Mouse (Mus musculus) forebrain, embryonic 14.5 days (tissue): Measurements from ENCODE around the gene Thumpd2. TPM values are rescaled to one million over a fixed set of nuclear protein-coding genes. Genes with fewer than 3 reads are reported as not detected.

ENCODE experiments used
- ATAC-seq: fragments of 200-750 bp; cut with Nextera tagmentation; 2 replicates; pipeline ENCODE4 v1.8.0; 2017; ENCODE audit warnings: mild to moderate bottlenecking, moderate library complexity
- DNase-seq: peaks from one replicate; pipeline ENCODE4 v3.0.0-alpha.2; 2015; ENCODE audit warnings: low spot score
- H3K27ac ChIP-seq: fragments of 300-500 bp; sonication (generic); 2 replicates; pipeline ENCODE4 v1.5.1; 2014; ENCODE audit warnings: low read depth, mild to moderate bottlenecking, control low read depth, low read length, moderate library complexity
- H3K27me3 ChIP-seq: fragments of 300-500 bp; sonication (generic); replicated peaks from 2 replicates; pipeline ENCODE4 v1.6.1; 2014; ENCODE audit warnings: low read length, control low read depth, mixed read lengths; ENCODE audit not compliant: control insufficient read depth, insufficient read depth
- H3K36me3 ChIP-seq: fragments of 300-500 bp; sonication (generic); 2 replicates; pipeline ENCODE4 v1.6.1; 2014; ENCODE audit warnings: low read length, control low read depth; ENCODE audit not compliant: control insufficient read depth, insufficient read depth
- H3K4me1 ChIP-seq: fragments of 300-500 bp; sonication (generic); 2 replicates; pipeline ENCODE4 v1.6.1; 2014; ENCODE audit warnings: antibody characterized with exemption, low read length, control low read depth; ENCODE audit not compliant: control insufficient read depth, insufficient read depth
- H3K4me2 ChIP-seq: fragments of 300-500 bp; sonication (generic); 2 replicates; pipeline ENCODE4 v1.6.1; 2014; ENCODE audit warnings: mild to moderate bottlenecking, control low read depth, low read length
- H3K4me3 ChIP-seq: fragments of 300-500 bp; sonication (generic); 2 replicates; pipeline ENCODE4 v1.5.1; 2014; ENCODE audit warnings: low read depth, low read length, control low read depth
- H3K9ac ChIP-seq: fragments of 300-500 bp; sonication (generic); 2 replicates; pipeline ENCODE4 v1.6.1; 2014; ENCODE audit warnings: mild to moderate bottlenecking, low read length, control low read depth, moderate library complexity
- H3K9me3 ChIP-seq: fragments of 300-500 bp; sonication (generic); replicated peaks from 2 replicates; pipeline ENCODE4 v1.6.1; 2016; ENCODE audit warnings: low read length, control low read depth, mixed read lengths; ENCODE audit not compliant: control insufficient read depth
- WGBS: fragments of 180-500 bp; shearing (Covaris S2); extraction: QIAGEN DNeasy Blood & Tissue Kit; methylation state at CpG from one replicate; pipeline ENCODE4 v1.1.7; 2014; 5-methylcytosine and 5-hydroxymethylcytosine counted together
- polyA plus RNA-seq: library from polyadenylated mRNA; unstranded; fragments of >200 nt; fragmentation: Nextera tagmentation; extraction: Ambion mirVana; gene quantifications from 2 replicates; pipeline ENCODE4 v1.2.1, GENCODE M21; 2014

Thumpd2 gene
- polyA plus RNA-seq, 1 experiment from 2014 or later = 10.3 TPM

GRCm38 (mm10) chr17:80997226-80997625, 67.7 kb downstream of the Thumpd2 start:
- H3K9me3 ChIP-seq = no peaks in the 10 kb centered on the region
- peaks cover 9% of the 10 kb centered on the region; the same call in 1 of the 2 replicates for H3K36me3 ChIP-seq
- WGBS = 76% methylated on average over 2 of the region's 2 CpGs
- no peak overlapping the region for H3K9ac ChIP-seq
- ATAC-seq (no peak), DNase-seq (no peak)
- no peaks in the 10 kb centered on the region for H3K27me3 ChIP-seq
- no peak overlapping the region for H3K4me2 ChIP-seq
- H3K4me1 ChIP-seq = no peaks in the 10 kb centered on the region
- H3K4me3 ChIP-seq = no peak overlapping the region
- no peak overlapping the region for H3K27ac ChIP-seq

- no peaks in the 10 kb centered on the region for H3K27me3 ChIP-seq
- H3K27ac ChIP-seq = no peak overlapping the region
- H3K4me3 ChIP-seq = no peak overlapping the region
- no peaks in the 10 kb centered on the region for H3K4me1 ChIP-seq
- H3K36me3 ChIP-seq = no peaks in the 10 kb centered on the region; the same call in 1 of the 2 replicates
- no peak overlapping the region for H3K4me2 ChIP-seq
- DNase-seq (peak; percentile 36), ATAC-seq (peak; percentile 34; the same call in 1 of the 2 replicates)
- 54% methylated on average over 8 of the region's 8 CpGs for WGBS
- no peak overlapping the region for H3K9ac ChIP-seq
- H3K9me3 ChIP-seq = no peaks in the 10 kb centered on the region
Observed at GRCm38 (mm10) chr17:80991535-80992127, 73.3 kb downstream of the Thumpd2 start.

GRCm38 (mm10) chr17:80982976-80983375, 81.9 kb downstream of the Thumpd2 start:
- Histone ChIP-seq H3K27me3 (no peaks in the 10 kb centered on the region), H3K9me3 (no peaks in the 10 kb centered on the region), H3K4me3 (no peak overlapping the region), H3K27ac (peak overlapping the region; percentile 88), H3K9ac (0 out of 2 replicates have a peak overlapping the region, but pooled peaks have one; percentile 22), H3K4me2 (no peak overlapping the region), H3K36me3 (no peaks in the 10 kb centered on the region), H3K4me1 (peaks cover 16% of the 10 kb centered on the region)
- DNase-seq (no peak), ATAC-seq (no peak)
- WGBS = 86% methylated on average over 10 of the region's 10 CpGs

- peak overlapping the region; percentile 88 for H3K27ac ChIP-seq
- H3K36me3 ChIP-seq = no peaks in the 10 kb centered on the region
- no peaks in the 10 kb centered on the region for H3K27me3 ChIP-seq
- WGBS = 2% methylated on average over 8 of the region's 8 CpGs
- no peaks in the 10 kb centered on the region for H3K9me3 ChIP-seq
- H3K4me1 ChIP-seq = peaks cover 16% of the 10 kb centered on the region
- ATAC-seq (peak; percentile 94), DNase-seq (peak; percentile 97)
- H3K4me2 ChIP-seq = peak overlapping the region; percentile 34
- peak overlapping the region; percentile 22; the same call in 1 of the 2 replicates for H3K9ac ChIP-seq
- no peak overlapping the region for H3K4me3 ChIP-seq
Observed at GRCm38 (mm10) chr17:80982412-80982787, 82.5 kb downstream of the Thumpd2 start.

- peak overlapping the region; percentile 17; the same call in 1 of the 2 replicates for H3K9ac ChIP-seq
- no peaks in the 10 kb centered on the region for H3K27me3 ChIP-seq
- H3K4me3 ChIP-seq = no peak overlapping the region
- no peaks in the 10 kb centered on the region for H3K36me3 ChIP-seq
- peaks cover 17% of the 10 kb centered on the region for H3K4me1 ChIP-seq
- H3K4me2 ChIP-seq = peak overlapping the region; percentile 34
- WGBS = 10% methylated on average over 12 of the region's 12 CpGs
- H3K9me3 ChIP-seq = no peaks in the 10 kb centered on the region
- peak; percentile 89 for ATAC-seq
- DNase-seq = peak; percentile 86
- H3K27ac ChIP-seq = peak overlapping the region; percentile 88
Observed at GRCm38 (mm10) chr17:80981721-80982411, 83.0 kb downstream of the Thumpd2 start.

GRCm38 (mm10) chr17:80980096-80980495, 84.8 kb downstream of the Thumpd2 start:
- no peak for ATAC-seq
- Histone ChIP-seq H3K4me1 (peaks cover 21% of the 10 kb centered on the region), H3K27me3 (no peaks in the 10 kb centered on the region), H3K9me3 (no peaks in the 10 kb centered on the region), H3K9ac (no peak overlapping the region), H3K4me2 (no peak overlapping the region), H3K4me3 (no peak overlapping the region), H3K27ac (no peak overlapping the region), H3K36me3 (no peaks in the 10 kb centered on the region)
- WGBS = 88% methylated on average over 10 of the region's 10 CpGs
- no peak for DNase-seq

- 80% methylated on average over 5 of the region's 5 CpGs for WGBS
- no peak overlapping the region for H3K4me2 ChIP-seq
Observed at GRCm38 (mm10) chr17:80977245-80977644, 87.6 kb downstream of the Thumpd2 start.

More at GRCm38 (mm10) chr17:80977245-80977644, 87.6 kb downstream of the Thumpd2 start:
- Histone ChIP-seq H3K9me3 (no peaks in the 10 kb centered on the region), H3K36me3 (no peaks in the 10 kb centered on the region), H3K4me1 (peaks cover 14% of the 10 kb centered on the region; the same call in 1 of the 2 replicates), H3K4me3 (no peak overlapping the region), H3K9ac (no peak overlapping the region), H3K27ac (no peak overlapping the region), H3K27me3 (no peaks in the 10 kb centered on the region)
- DNase-seq = no peak
- no peak for ATAC-seq
